Comparison of ENCODE assay signal across 8 mouse cellular contexts in genomic region chr13:63239877-63240671, GRCm38 (mm10).
DNase-seq lines count a peak whose midpoint lies in the region; ATAC-seq and TF ChIP-seq lines count a peak whose summit lies in the region.

No protein-coding gene starts in this region.

- peaks cover 15 to 29% of the 10 kb centered on the region in 2 experiments for H3K4me1 ChIP-seq in CH12.LX (ENCODE audit: control insufficient read depth in 1 of 2, insufficient read depth in 2 of 2)
- peaks cover 22% of the 10 kb centered on the region for H3K4me1 ChIP-seq in brown adipose tissue, adult 24 weeks (ENCODE audit: control insufficient read depth, insufficient read depth, insufficient read length, low read length)
- peaks cover 29% of the 10 kb centered on the region; the same call in 1 of the 2 replicates for H3K4me1 ChIP-seq in lung, postnatal 0 days (ENCODE audit: insufficient read depth, low read depth, low read length)

- peak; percentile 71 for TF ChIP-seq POLR2A in CH12.LX (IDR thresholded peaks at IDR 0.05; ENCODE audit: low read depth, low read length)

- no peak for TF ChIP-seq CTCF in CH12.LX (conservative IDR thresholded peaks at IDR 0.05 in 1 of 2, IDR thresholded peaks at IDR 0.05 in 1 of 2; ENCODE audit: low read depth in 2 of 2, low read length in 2 of 2)
- TF ChIP-seq CTCF in layer of hippocampus, adult 2 months (conservative IDR thresholded peaks at IDR 0.05), result no peak
- no peak for TF ChIP-seq CTCF in lung, postnatal 0 days (IDR thresholded peaks at IDR 0.05)

- peaks cover 0 to 27% of the 10 kb centered on the region in 2 experiments for H3K36me3 ChIP-seq in CH12.LX (replicated peaks in 1 of 2; ENCODE audit: control insufficient read depth in 1 of 2, insufficient read depth in 1 of 2, low read length in 1 of 2)
- no peaks in the 10 kb centered on the region for H3K36me3 ChIP-seq in lung, postnatal 0 days (ENCODE audit: insufficient read depth, low read length)

- peak overlapping the region; percentile 72 for H3K27ac ChIP-seq in CH12.LX (ENCODE audit: insufficient read depth, low read depth)
- peak overlapping the region; percentile 94 for H3K27ac ChIP-seq in brown adipose tissue, adult 24 weeks (replicated peaks; ENCODE audit: low read depth, low read length)
- H3K27ac ChIP-seq in layer of hippocampus, adult 2 months, result peak overlapping the region; percentile 96
- H3K27ac ChIP-seq in lung, postnatal 0 days (ENCODE audit: low read length), result peak overlapping the region; percentile 91

- no peak for TF ChIP-seq RAD21 in CH12.LX (IDR thresholded peaks at IDR 0.05; ENCODE audit: low read depth, low read length)

- H3K4me3 ChIP-seq in CH12.LX (replicated peaks in 1 of 3; ENCODE audit: low read depth in 2 of 3, low read length in 2 of 3, poor library complexity in 1 of 3), result peak overlapping the region; percentile 80 to 81 (median 81)
- peak overlapping the region; percentile 93 for H3K4me3 ChIP-seq in brown adipose tissue, adult 24 weeks (ENCODE audit: insufficient read depth, low read depth, low read length)
- H3K4me3 ChIP-seq in layer of hippocampus, adult 2 months, result peak overlapping the region; percentile 77
- peak overlapping the region; percentile 62 for H3K4me3 ChIP-seq in lung, postnatal 0 days (ENCODE audit: low read depth, low read length)

- peak overlapping the region; percentile 74 for H3K4me2 ChIP-seq in CH12.LX (ENCODE audit: insufficient read depth, low read depth, poor library complexity, severe bottlenecking)
- peak overlapping the region; percentile 60 for H3K4me2 ChIP-seq in lung, postnatal 0 days (replicated peaks; ENCODE audit: low read depth, low read length)

- dilution Hi-C loops in CH12.LX (cut with MboI; ENCODE audit: extremely low pct_ligation_motif_present, extremely low pct_unique_long_range_greater_than_20kb, low sequenced_read_pairs), result no loop called here

- in situ Hi-C loops in CH12.LX (cut with MboI; ENCODE audit: low pct_ligation_motif_present, low pct_unique_long_range_greater_than_20kb, low sequenced_read_pairs), result loop anchor here (5.0 kb wide), 1 partner anchor 53 kb away; no protein-coding TSS in a partner anchor

- H3K27me3 ChIP-seq in CH12.LX (replicated peaks), result no peaks in the 10 kb centered on the region
- no peaks in the 10 kb centered on the region for H3K27me3 ChIP-seq in lung, postnatal 0 days (replicated peaks; ENCODE audit: insufficient read depth, low read length)

- intact Hi-C loops in heart, postnatal 25 days (cut with DNase I), result loop anchor here (2.0 to 5.0 kb wide), 5 partner anchors 35 to 193 kb away; no protein-coding TSS in a partner anchor

- DNase-seq in CH12.LX (ENCODE audit: extremely low read depth), result peak; percentile 59
- peak; percentile 75 for DNase-seq in heart, postnatal 25 days (ENCODE audit: low spot score)
- DNase-seq in layer of hippocampus, adult 2 months (ENCODE audit: low spot score in 2 of 2), result peak; percentile 57 to 72
- DNase-seq in lung, postnatal 0 days (ENCODE audit: low spot score), result peak; percentile 86
- DNase-seq in ovary, postnatal 10 days (ENCODE audit: low spot score), result peak; percentile 63
- peak; percentile 82 for DNase-seq in thymus, postnatal 0 days (ENCODE audit: low spot score)

- H3K9ac ChIP-seq in CH12.LX (ENCODE audit: insufficient read depth, low read depth), result peak overlapping the region; percentile 68
- peak overlapping the region; percentile 66 for H3K9ac ChIP-seq in lung, postnatal 0 days (replicated peaks; ENCODE audit: low read depth)

- H3K79me2 ChIP-seq in CH12.LX (replicated peaks; ENCODE audit: control insufficient read depth, extremely low read depth, insufficient read depth, poor library complexity, severe bottlenecking), result no peaks in the 10 kb centered on the region; the same call in 1 of the 2 replicates

- under 1% methylated on average over 50 of the region's 51 CpGs for WGBS in lung, postnatal 0 days

- no peaks in the 10 kb centered on the region for H3K9me3 ChIP-seq in CH12.LX (replicated peaks; ENCODE audit: low read length)
- H3K9me3 ChIP-seq in lung, postnatal 0 days (ENCODE audit: low read length), result no peaks in the 10 kb centered on the region

- no peak for TF ChIP-seq EP300 in CH12.LX (IDR thresholded peaks at IDR 0.05; ENCODE audit: low read length)
- TF ChIP-seq EP300 in lung, postnatal 0 days (IDR thresholded peaks at IDR 0.05), result no peak

- peak; percentile 82 for ATAC-seq in erythroid progenitor cell, adult 5-6 weeks (replicated peaks; ENCODE audit: low FRiP score, poor library complexity, severe bottlenecking)
- ATAC-seq in lung, postnatal 0 days, result peak; percentile 81

TF ChIP-seq in CH12.LX, 34 proteins besides CTCF, POLR2A, EP300 and RAD21:
- peak; percentile 54; the same call in 1 of the 2 replicates for TF ChIP-seq SIN3A (IDR thresholded peaks at IDR 0.05; ENCODE audit: low read length)
- no peak for TF ChIP-seq MAZ (IDR thresholded peaks at IDR 0.05; ENCODE audit: low read depth, low read length)
- TF ChIP-seq MAX (IDR thresholded peaks at IDR 0.05; ENCODE audit: low read length), result peak; percentile 75
- no peak for TF ChIP-seq MEF2A (IDR thresholded peaks at IDR 0.05; ENCODE audit: borderline replicate concordance, low read depth, low read length)
- TF ChIP-seq CHD2 (IDR thresholded peaks at IDR 0.05; ENCODE audit: low read length), result no peak
- TF ChIP-seq BHLHE40 (IDR thresholded peaks at IDR 0.05; ENCODE audit: low read depth, low read length), result 0 out of 2 replicates have a peak, but pooled peaks have one; percentile 30
- TF ChIP-seq ZC3H11A (IDR thresholded peaks at IDR 0.05; ENCODE audit: low read depth, low read length), result no peak
- TF ChIP-seq TCF12 (IDR thresholded peaks at IDR 0.05; ENCODE audit: low read depth, low read length), result 0 out of 2 replicates have a peak, but pooled peaks have one; percentile 43
- peak; percentile 7 for TF ChIP-seq MXI1 (IDR thresholded peaks at IDR 0.05; ENCODE audit: low read depth, low read length)
- TF ChIP-seq USF1 (IDR thresholded peaks at IDR 0.05; ENCODE audit: low read depth, low read length), result peak; percentile 50
- no peak for TF ChIP-seq GABPA (IDR thresholded peaks at IDR 0.05; ENCODE audit: insufficient replicate concordance, low read depth, low read length)
- peak; percentile 91 for TF ChIP-seq UBTF (IDR thresholded peaks at IDR 0.05; ENCODE audit: low read depth, low read length)
- 0 out of 2 replicates have a peak, but pooled peaks have one; percentile 48 for TF ChIP-seq NELFE (IDR thresholded peaks at IDR 0.05; ENCODE audit: low read depth, low read length)
- no peak for TF ChIP-seq E2F4 (IDR thresholded peaks at IDR 0.05; ENCODE audit: insufficient replicate concordance, low read depth, low read length)
TF ChIP-seq in CH12.LX: peak in this region for 8.

Comparison
In these comparisons a context has a peak if more than half of its experiments do, and no peak if none do; other contexts are left out.
1. Peak in every context shown above with its lines: DNase-seq, ATAC-seq, H3K4me3 ChIP-seq and H3K27ac ChIP-seq.